Mouse (Mus musculus): ENCODE data around the gene Sycp2.
"Not testable (repeated sequence)": the region's sequence is repeated elsewhere in the genome, so short reads cannot be mapped to it uniquely, and the experiment has no call there.

The Sycp2 gene

GRCm38 (mm10) chr2:178413481-178414260, 6.2 kb upstream of the Sycp2 start:
- no peak for DNase-seq (ENCODE audit: low spot score)

- no peak for DNase-seq (ENCODE audit: low spot score)
Observed at GRCm38 (mm10) chr2:178413081-178413480, 5.6 kb upstream of the Sycp2 start.

- DNase-seq (ENCODE audit: low spot score): no peak
Observed at GRCm38 (mm10) chr2:178412598-178412997, 5.1 kb upstream of the Sycp2 start.

- no peak for DNase-seq (ENCODE audit: low spot score)
Observed at GRCm38 (mm10) chr2:178410286-178410685, 2.8 kb upstream of the Sycp2 start.

- no peak for DNase-seq (ENCODE audit: low spot score)
Observed at GRCm38 (mm10) chr2:178409024-178409423, 1.5 kb upstream of the Sycp2 start.

- no peak for DNase-seq (ENCODE audit: low spot score)
Observed at GRCm38 (mm10) chr2:178342597-178342996, 64.9 kb downstream of the Sycp2 start.

GRCm38 (mm10) chr2:178342105-178342504, 65.4 kb downstream of the Sycp2 start:
- not testable (repeated sequence) for DNase-seq (ENCODE audit: low spot score)

- peak; percentile 18 for DNase-seq (ENCODE audit: low spot score)
Observed at GRCm38 (mm10) chr2:178339044-178339443, 68.4 kb downstream of the Sycp2 start.

GRCm38 (mm10) chr2:178337878-178338277, 69.6 kb downstream of the Sycp2 start:
- peak; percentile 36 for DNase-seq (ENCODE audit: low spot score)

- DNase-seq (ENCODE audit: low spot score): no peak
Observed at GRCm38 (mm10) chr2:178329986-178330385, 77.5 kb downstream of the Sycp2 start.

GRCm38 (mm10) chr2:178329551-178329950, 77.9 kb downstream of the Sycp2 start:
- DNase-seq (ENCODE audit: low spot score): no peak

- DNase-seq (ENCODE audit: low spot score): peak; percentile 96
Observed at GRCm38 (mm10) chr2:178327466-178328040, 79.9 kb downstream of the Sycp2 start.

- DNase-seq (ENCODE audit: low spot score): peak; percentile 11
Observed at GRCm38 (mm10) chr2:178326750-178327465, 80.6 kb downstream of the Sycp2 start.

- no peak for DNase-seq (ENCODE audit: low spot score)
Observed at GRCm38 (mm10) chr2:178326067-178326466, 81.4 kb downstream of the Sycp2 start.

GRCm38 (mm10) chr2:178324818-178325217, 82.7 kb downstream of the Sycp2 start:
- no peak for DNase-seq (ENCODE audit: low spot score)

- no peak for DNase-seq (ENCODE audit: low spot score)
Observed at GRCm38 (mm10) chr2:178324410-178324809, 83.1 kb downstream of the Sycp2 start.

- no peak for DNase-seq (ENCODE audit: low spot score)
Observed at GRCm38 (mm10) chr2:178321271-178321670, 86.2 kb downstream of the Sycp2 start.

- no peak for DNase-seq (ENCODE audit: low spot score)
Observed at GRCm38 (mm10) chr2:178319766-178320165, 87.7 kb downstream of the Sycp2 start.

- no peak for DNase-seq (ENCODE audit: low spot score)
Observed at GRCm38 (mm10) chr2:178316281-178316680, 91.2 kb downstream of the Sycp2 start.

GRCm38 (mm10) chr2:178313539-178313938, 93.9 kb downstream of the Sycp2 start:
- DNase-seq (ENCODE audit: low spot score): no peak

- DNase-seq (ENCODE audit: low spot score): no peak
Observed at GRCm38 (mm10) chr2:178304669-178305068, 102.8 kb downstream of the Sycp2 start.

GRCm38 (mm10) chr2:178304188-178304529, 103.3 kb downstream of the Sycp2 start:
- no peak for DNase-seq (ENCODE audit: low spot score)

All from MN1 (cell line).